Mouse (Mus musculus) lung, adult 2 months (tissue): ENCODE results near the gene Myo3b.

Experiments used
- CTCF ChIP-seq: fragments of 200-500 bp; IDR thresholded peaks from 2 replicates; pipeline ENCODE4 v1.5.1; 2011; ENCODE audit warnings: mild to moderate bottlenecking, low read length, control low read depth; ENCODE audit not compliant: insufficient read depth
- POLR2A ChIP-seq: fragments of 200-500 bp; IDR thresholded peaks from 2 replicates; pipeline ENCODE4 v1.6.1; 2011; ENCODE audit warnings: low read depth, mild to moderate bottlenecking, control low read depth, low read length, borderline replicate concordance; ENCODE audit errors: extremely low read depth

GRCm38 (mm10) chr2:70083444-70084020 lies 44.6 kb downstream of the Myo3b start:
- TF ChIP-seq POLR2A (no peak), CTCF (no peak)
